Mouse (Mus musculus) heart, embryonic 11.5 days (tissue): ENCODE measurements around the gene Ablim1. TPM values are rescaled to one million over a fixed set of nuclear protein-coding genes. Genes with fewer than 3 reads are reported as not detected.

Experiments used
- ATAC-seq: fragments of 200-750 bp; cut with Nextera tagmentation; replicated peaks from 2 replicates; pipeline ENCODE4 v1.8.0; 2017; ENCODE audit warnings: moderate library complexity; ENCODE audit not compliant: insufficient number of reproducible peaks, low FRiP score, low TSS enrichment
- H3K27ac ChIP-seq: fragments of 300-500 bp; sonication (generic); 2 replicates; pipeline ENCODE4 v1.5.1; 2014; ENCODE audit warnings: mild to moderate bottlenecking, low read depth, low read length
- H3K27me3 ChIP-seq: fragments of 300-500 bp; sonication (generic); 2 replicates; pipeline ENCODE4 v1.6.1; 2014; ENCODE audit warnings: mild to moderate bottlenecking, low read length, mixed read lengths; ENCODE audit not compliant: control insufficient read depth, insufficient read depth
- H3K36me3 ChIP-seq: fragments of 300-500 bp; sonication (generic); 2 replicates; pipeline ENCODE4 v1.6.1; 2014; ENCODE audit warnings: mild to moderate bottlenecking, low read length, moderate library complexity, mixed read lengths; ENCODE audit not compliant: control insufficient read depth, insufficient read depth
- H3K4me1 ChIP-seq: fragments of 300-500 bp; sonication (generic); 2 replicates; pipeline ENCODE4 v1.6.1; 2014; ENCODE audit warnings: low read length; ENCODE audit not compliant: control insufficient read depth, insufficient read depth
- H3K4me2 ChIP-seq: fragments of 300-500 bp; sonication (generic); 2 replicates; pipeline ENCODE4 v1.6.1; 2014; ENCODE audit warnings: mild to moderate bottlenecking, moderate library complexity
- H3K4me3 ChIP-seq: fragments of 300-500 bp; sonication (generic); 2 replicates; pipeline ENCODE4 v1.5.1; 2014; ENCODE audit warnings: low read depth, low read length
- H3K9ac ChIP-seq: fragments of 300-500 bp; sonication (generic); 2 replicates; pipeline ENCODE4 v1.6.1; 2014; ENCODE audit warnings: mild to moderate bottlenecking, low read depth, low read length, moderate library complexity
- H3K9me3 ChIP-seq: fragments of 300-500 bp; sonication (generic); replicated peaks from 2 replicates; pipeline ENCODE4 v1.6.1; 2016; ENCODE audit warnings: low read length; ENCODE audit not compliant: control insufficient read depth
- WGBS: fragments of 180-500 bp; shearing (Covaris S2); extraction: QIAGEN DNeasy Blood & Tissue Kit; methylation state at CpG from one replicate; pipeline ENCODE4 v1.1.7; 2014; ENCODE audit not compliant: insufficient replicate concordance; 5-methylcytosine and 5-hydroxymethylcytosine counted together
- polyA plus RNA-seq: library from polyadenylated mRNA; unstranded; fragments of >200 nt; fragmentation: Nextera tagmentation; extraction: Ambion mirVana; gene quantifications from 2 replicates; pipeline ENCODE4 v1.2.1, GENCODE M21; 2014

Ablim1 gene
- polyA plus RNA-seq, 1 experiment from 2014 or later: 45.8 TPM

- 45% methylated on average over 9 of the region's 9 CpGs for WGBS
- ATAC-seq: no peak
- Histone ChIP-seq H3K36me3 (no peaks in the 10 kb centered on the region), H3K27me3 (no peaks in the 10 kb centered on the region), H3K9ac (0 out of 2 replicates have a peak overlapping the region, but pooled peaks have one; percentile 10), H3K4me3 (no peak overlapping the region), H3K4me2 (no peak overlapping the region), H3K4me1 (peaks cover 16% of the 10 kb centered on the region; the same call in 1 of the 2 replicates), H3K9me3 (no peaks in the 10 kb centered on the region), H3K27ac (peak overlapping the region; percentile 25; the same call in 1 of the 2 replicates)
These were observed 58.1 kb downstream of the Ablim1 start for GRCm38 (mm10) chr19:57256666-57257065.

GRCm38 (mm10) chr19:57255157-57255556 is 59.6 kb downstream of the Ablim1 start:
- Histone ChIP-seq H3K4me2 (no peak overlapping the region), H3K27me3 (no peaks in the 10 kb centered on the region), H3K9ac (no peak overlapping the region), H3K4me1 (peaks cover 16% of the 10 kb centered on the region; the same call in 1 of the 2 replicates), H3K27ac (no peak overlapping the region), H3K36me3 (no peaks in the 10 kb centered on the region), H3K4me3 (no peak overlapping the region), H3K9me3 (no peaks in the 10 kb centered on the region)
- ATAC-seq: no peak
- WGBS: 79% methylated on average over 8 of the region's 8 CpGs

- H3K9ac ChIP-seq: no peak overlapping the region
- no peak for ATAC-seq
- H3K27ac ChIP-seq: no peak overlapping the region
- H3K4me1 ChIP-seq: peaks cover 16% of the 10 kb centered on the region; the same call in 1 of the 2 replicates
- WGBS: 61% methylated on average over 9 of the region's 9 CpGs
- no peak overlapping the region for H3K4me3 ChIP-seq
- H3K27me3 ChIP-seq: no peaks in the 10 kb centered on the region
- H3K4me2 ChIP-seq: no peak overlapping the region
- no peaks in the 10 kb centered on the region for H3K36me3 ChIP-seq
- H3K9me3 ChIP-seq: no peaks in the 10 kb centered on the region
These were observed 61.8 kb downstream of the Ablim1 start for GRCm38 (mm10) chr19:57252692-57253448.

- H3K4me3 ChIP-seq: no peak overlapping the region
- H3K36me3 ChIP-seq: no peaks in the 10 kb centered on the region
- no peaks in the 10 kb centered on the region for H3K9me3 ChIP-seq
- H3K9ac ChIP-seq: no peak overlapping the region
- WGBS: 83% methylated on average over 5 of the region's 5 CpGs
- no peak overlapping the region for H3K27ac ChIP-seq
- ATAC-seq: no peak
- H3K4me1 ChIP-seq: peaks cover 8% of the 10 kb centered on the region; the same call in 1 of the 2 replicates
- no peaks in the 10 kb centered on the region for H3K27me3 ChIP-seq
- no peak overlapping the region for H3K4me2 ChIP-seq
These were observed 65.9 kb downstream of the Ablim1 start for GRCm38 (mm10) chr19:57248781-57249180.

- Histone ChIP-seq H3K4me3 (no peak overlapping the region), H3K36me3 (no peaks in the 10 kb centered on the region), H3K27me3 (no peaks in the 10 kb centered on the region), H3K9ac (no peak overlapping the region), H3K9me3 (no peaks in the 10 kb centered on the region), H3K4me1 (peaks cover 3% of the 10 kb centered on the region; the same call in 1 of the 2 replicates), H3K27ac (no peak overlapping the region), H3K4me2 (no peak overlapping the region)
- ATAC-seq: no peak
- 68% methylated on average over 8 of the region's 8 CpGs for WGBS
These were observed 67.5 kb downstream of the Ablim1 start for GRCm38 (mm10) chr19:57247221-57247620.

- H3K9ac ChIP-seq: no peak overlapping the region
- no peak overlapping the region for H3K27ac ChIP-seq
- WGBS: 58% methylated on average over 7 of the region's 7 CpGs
- H3K4me2 ChIP-seq: no peak overlapping the region
- H3K4me1 ChIP-seq: peaks cover 9% of the 10 kb centered on the region; the same call in 1 of the 2 replicates
- H3K36me3 ChIP-seq: no peaks in the 10 kb centered on the region
- no peak for ATAC-seq
- H3K27me3 ChIP-seq: no peaks in the 10 kb centered on the region
- no peak overlapping the region for H3K4me3 ChIP-seq
- H3K9me3 ChIP-seq: no peaks in the 10 kb centered on the region
These were observed 70.4 kb downstream of the Ablim1 start for GRCm38 (mm10) chr19:57244281-57244680.

GRCm38 (mm10) chr19:57243606-57244005 is 71.1 kb downstream of the Ablim1 start:
- Histone ChIP-seq H3K36me3 (no peaks in the 10 kb centered on the region), H3K4me1 (peaks cover 9% of the 10 kb centered on the region; the same call in 1 of the 2 replicates), H3K9ac (no peak overlapping the region), H3K4me3 (no peak overlapping the region), H3K9me3 (no peaks in the 10 kb centered on the region), H3K27me3 (no peaks in the 10 kb centered on the region), H3K4me2 (no peak overlapping the region), H3K27ac (no peak overlapping the region)
- WGBS: 80% methylated on average over 8 of the region's 8 CpGs
- ATAC-seq: no peak

- H3K9ac ChIP-seq: no peak overlapping the region
- no peak overlapping the region for H3K27ac ChIP-seq
- no peaks in the 10 kb centered on the region for H3K27me3 ChIP-seq
- no peak for ATAC-seq
- H3K36me3 ChIP-seq: no peaks in the 10 kb centered on the region
- H3K9me3 ChIP-seq: no peaks in the 10 kb centered on the region
- H3K4me1 ChIP-seq: peaks cover 9% of the 10 kb centered on the region; the same call in 1 of the 2 replicates
- no peak overlapping the region for H3K4me2 ChIP-seq
- 78% methylated on average over 12 of the region's 12 CpGs for WGBS
- H3K4me3 ChIP-seq: no peak overlapping the region
These were observed 71.5 kb downstream of the Ablim1 start for GRCm38 (mm10) chr19:57243191-57243590.
